Mouse (Mus musculus) heart, postnatal 0 days (tissue): ENCODE measurements around the gene Rnf8. TPM values are rescaled to one million over a fixed set of nuclear protein-coding genes. Genes with fewer than 3 reads are reported as not detected.
A peak's percentile ranks its signal among the peaks of the same experiment; 100 is the strongest.

Experiments
- ATAC-seq: fragments of 200-750 bp; cut with Nextera tagmentation; 2 replicates; pipeline ENCODE4 v1.8.0; 2017; ENCODE audit warnings: low read depth, moderate number of reproducible peaks, moderate library complexity; ENCODE audit not compliant: insufficient read depth
- DNase-seq: peaks from one replicate; pipeline ENCODE4 v3.0.0-alpha.2; 2016; ENCODE audit warnings: low spot score
- H3K27ac ChIP-seq: fragments of 300-500 bp; sonication (generic); 2 replicates; pipeline ENCODE4 v1.5.1; 2014; ENCODE audit warnings: low read depth, mild to moderate bottlenecking
- H3K27me3 ChIP-seq: fragments of 300-500 bp; sonication (generic); 2 replicates; pipeline ENCODE4 v1.6.1; 2014; ENCODE audit warnings: low read length, mixed read lengths; ENCODE audit not compliant: control insufficient read depth, insufficient read depth
- H3K36me3 ChIP-seq: fragments of 300-500 bp; sonication (generic); replicated peaks from 2 replicates; pipeline ENCODE4 v1.6.1; 2014; ENCODE audit warnings: low read length, mixed read lengths; ENCODE audit not compliant: control insufficient read depth, insufficient read depth
- H3K4me1 ChIP-seq: fragments of 300-500 bp; sonication (generic); 2 replicates; pipeline ENCODE4 v1.6.1; 2014; ENCODE audit warnings: antibody characterized with exemption; ENCODE audit not compliant: control insufficient read depth, insufficient read depth
- H3K4me2 ChIP-seq: fragments of 300-500 bp; sonication (generic); 2 replicates; pipeline ENCODE4 v1.6.1; 2014; ENCODE audit warnings: low read depth, mild to moderate bottlenecking, low read length, moderate library complexity
- H3K4me3 ChIP-seq: fragments of 300-500 bp; sonication (generic); 2 replicates; pipeline ENCODE4 v1.5.1; 2014; ENCODE audit warnings: low read depth, low read length
- H3K9ac ChIP-seq: fragments of 300-500 bp; sonication (generic); replicated peaks from 2 replicates; pipeline ENCODE4 v1.6.1; 2014; ENCODE audit warnings: low read depth, low read length, mixed read lengths
- H3K9me3 ChIP-seq: fragments of 300-500 bp; sonication (generic); replicated peaks from 2 replicates; pipeline ENCODE4 v1.6.1; 2016; ENCODE audit warnings: low read length; ENCODE audit not compliant: control insufficient read depth
- CTCF ChIP-seq: IDR thresholded peaks from 2 replicates; pipeline ENCODE4 v1.5.1; 2016; ENCODE audit warnings: antibody characterized with exemption, control low read depth, low read depth
- EP300 ChIP-seq: IDR thresholded peaks from 2 replicates; pipeline ENCODE4 v1.6.1; 2016; ENCODE audit warnings: antibody characterized with exemption, low read depth
- WGBS: fragments of 180-500 bp; shearing (Covaris S2); extraction: QIAGEN DNeasy Blood & Tissue Kit; methylation state at CpG from one replicate; pipeline ENCODE4 v1.1.7; 2014; 5-methylcytosine and 5-hydroxymethylcytosine counted together
- polyA plus RNA-seq: library from polyadenylated mRNA; unstranded; fragments of >200 nt; fragmentation: Nextera tagmentation; extraction: Ambion mirVana; gene quantifications from 2 replicates; pipeline ENCODE4 v1.2.1, GENCODE M21; 2015
- total RNA-seq: library from RNA; depleted of rRNA; stranded (reverse); fragments of >200 nt; gene quantifications from 2 replicates; pipeline ENCODE4 v1.2.3, GENCODE M21; 2014; ENCODE audit warnings: low replicate concordance

The Rnf8 gene
- total and polyA plus RNA-seq, 2 experiments from 2014 or later, result 20.3 to 33.4 TPM

DNA sequence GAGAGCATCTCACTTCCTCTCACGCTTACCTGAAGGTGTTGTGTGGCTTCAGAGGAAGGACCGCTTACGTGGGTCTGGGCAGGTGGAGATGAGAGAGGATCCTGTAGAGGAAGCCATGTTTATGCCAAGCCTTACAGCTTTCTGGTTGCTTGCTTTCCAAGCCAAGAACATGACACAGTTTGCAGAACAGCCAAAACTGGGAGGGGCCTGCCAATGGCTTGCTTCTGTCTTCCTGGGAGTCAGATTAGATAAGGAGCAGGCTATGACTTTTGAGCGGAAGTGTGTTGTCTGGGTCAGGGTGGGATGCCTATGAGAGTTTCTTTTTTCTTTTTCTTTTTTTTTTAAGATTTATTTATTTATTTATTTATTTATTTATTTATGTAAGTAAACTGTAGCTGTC, 22.8 kb downstream of the Rnf8 start:
- Histone ChIP-seq H3K27ac (no peak overlapping the region), H3K36me3 (peaks cover 76% of the 10 kb centered on the region), H3K9ac (no peak overlapping the region), H3K4me2 (no peak overlapping the region), H3K4me1 (peaks cover 7% of the 10 kb centered on the region; the same call in 1 of the 2 replicates), H3K9me3 (no peaks in the 10 kb centered on the region), H3K4me3 (no peak overlapping the region), H3K27me3 (no peaks in the 10 kb centered on the region)
- WGBS, result 70% methylated on average over 4 of the region's 4 CpGs
- ATAC-seq (no peak), DNase-seq (no peak)
- TF ChIP-seq EP300 (no peak), CTCF (no peak)

DNA sequence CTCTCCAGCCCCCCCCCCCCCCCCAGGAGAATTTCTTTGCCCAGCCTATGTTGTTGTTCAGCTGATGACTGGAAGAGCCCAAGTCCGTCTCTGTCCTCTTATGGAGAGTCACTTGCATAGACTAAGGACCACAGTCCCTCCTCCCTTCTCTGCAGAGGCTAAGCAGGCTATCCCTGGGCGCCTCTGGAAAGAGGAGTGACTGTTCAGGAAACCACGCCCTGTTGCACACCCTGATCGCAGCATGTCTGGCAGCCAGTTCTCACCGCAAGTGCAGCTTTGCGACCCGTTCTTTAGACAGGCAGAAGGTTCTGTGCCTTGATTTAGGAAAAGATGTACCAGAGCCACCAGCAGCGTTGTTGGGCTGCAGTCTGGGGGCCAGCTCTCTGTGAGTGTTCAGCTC, 23.3 kb downstream of the Rnf8 start:
- H3K4me2 ChIP-seq, result no peak overlapping the region
- TF ChIP-seq EP300 (no peak), CTCF (no peak)
- no peak overlapping the region for H3K4me3 ChIP-seq
- peaks cover 7% of the 10 kb centered on the region; the same call in 1 of the 2 replicates for H3K4me1 ChIP-seq
- WGBS, result 57% methylated on average over 8 of the region's 8 CpGs
- peak; percentile 45; the same call in 1 of the 2 replicates for ATAC-seq
- no peaks in the 10 kb centered on the region for H3K9me3 ChIP-seq
- peaks cover 72% of the 10 kb centered on the region for H3K36me3 ChIP-seq
- H3K27me3 ChIP-seq, result no peaks in the 10 kb centered on the region
- no peak overlapping the region for H3K9ac ChIP-seq
- no peak overlapping the region for H3K27ac ChIP-seq
- peak; percentile 39 for DNase-seq

DNA sequence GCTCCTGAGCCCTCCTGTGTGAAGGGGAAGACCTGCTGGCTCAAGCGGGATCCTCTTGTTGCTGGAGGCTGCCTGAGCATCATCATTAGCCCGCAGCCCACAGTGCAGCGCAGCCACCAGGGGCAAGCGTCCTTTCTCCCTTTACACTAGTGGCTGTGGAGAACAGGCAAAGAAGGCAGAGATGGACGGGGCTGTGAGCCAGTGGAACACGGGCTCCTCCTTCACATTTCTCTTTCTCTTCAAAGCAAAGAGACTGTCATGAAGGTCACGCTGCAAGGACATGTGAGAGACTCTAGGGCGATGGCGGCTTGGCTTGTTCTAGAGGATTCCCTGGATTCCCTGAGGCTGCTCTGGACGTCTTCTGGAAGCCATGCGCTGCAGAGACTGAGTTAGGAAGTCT, 26.4 kb downstream of the Rnf8 start:
- no peak overlapping the region; the same call in 1 of the 2 replicates for H3K27ac ChIP-seq
- TF ChIP-seq CTCF, result no peak
- TF ChIP-seq EP300, result no peak
- peaks cover 46% of the 10 kb centered on the region for H3K36me3 ChIP-seq
- H3K4me1 ChIP-seq, result peaks cover 14% of the 10 kb centered on the region
- H3K4me2 ChIP-seq, result no peak overlapping the region
- no peaks in the 10 kb centered on the region for H3K27me3 ChIP-seq
- H3K4me3 ChIP-seq, result no peak overlapping the region
- no peaks in the 10 kb centered on the region for H3K9me3 ChIP-seq
- ATAC-seq, result no peak
- DNase-seq, result no peak
- H3K9ac ChIP-seq, result no peak overlapping the region
- WGBS, result 75% methylated on average over 11 of the region's 11 CpGs

DNA sequence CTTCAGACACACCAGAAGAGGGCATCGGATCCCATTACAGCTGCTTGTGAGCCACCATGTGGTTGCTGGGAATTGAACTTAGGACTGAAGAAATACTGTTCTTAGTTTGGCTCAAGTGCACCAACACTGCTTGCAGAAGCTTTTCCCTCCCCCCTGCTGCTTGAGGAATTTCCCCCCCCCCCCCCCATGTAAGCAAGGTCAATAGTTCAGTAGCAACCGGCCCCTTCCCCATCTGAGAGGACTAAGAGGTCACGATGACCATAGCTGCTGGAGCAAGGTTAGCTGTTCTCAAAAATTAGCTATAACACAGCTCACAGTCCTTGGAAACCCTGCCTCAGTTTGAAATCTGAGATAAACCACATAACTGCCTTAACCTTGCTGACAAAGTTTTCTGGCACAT, 27.6 kb downstream of the Rnf8 start:
- H3K4me3 ChIP-seq, result no peak overlapping the region
- peaks cover 9% of the 10 kb centered on the region for H3K4me1 ChIP-seq

DNA sequence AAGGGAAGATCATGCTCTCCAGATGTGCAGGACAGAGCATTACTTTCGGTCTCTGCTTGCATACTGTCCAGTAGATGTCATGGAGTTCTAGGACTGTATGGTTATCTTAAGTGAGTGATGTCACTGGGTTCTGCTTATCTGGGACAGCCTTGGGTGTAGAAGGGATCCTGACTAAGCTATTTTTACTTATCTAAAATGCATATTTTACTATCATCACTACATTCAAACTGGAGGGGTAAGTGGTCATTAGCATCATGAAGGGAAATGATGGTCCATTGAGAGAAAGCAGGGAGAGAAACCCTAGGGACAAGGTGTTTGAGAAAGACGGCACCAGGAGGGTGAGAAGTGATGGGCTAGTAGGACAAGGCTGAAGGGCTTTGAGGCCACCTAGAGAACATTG, 43.7 kb downstream of the Rnf8 start:
- Histone ChIP-seq H3K4me2 (no peak overlapping the region), H3K9me3 (no peaks in the 10 kb centered on the region), H3K36me3 (no peaks in the 10 kb centered on the region; the same call in 1 of the 2 replicates), H3K4me1 (peaks cover 9% of the 10 kb centered on the region), H3K9ac (no peak overlapping the region), H3K27ac (no peak overlapping the region), H3K4me3 (no peak overlapping the region), H3K27me3 (no peaks in the 10 kb centered on the region)
- no peak for ATAC-seq
- no peak for DNase-seq
- no peak for TF ChIP-seq CTCF
- TF ChIP-seq EP300, result no peak
- WGBS, result 27% methylated on average over 2 of the region's 2 CpGs

More for the DNA sequence above, 27.6 kb downstream of the Rnf8 start:
- peaks cover 35% of the 10 kb centered on the region for H3K36me3 ChIP-seq
- TF ChIP-seq CTCF (no peak), EP300 (no peak)
- H3K9me3 ChIP-seq, result no peaks in the 10 kb centered on the region
- no peak overlapping the region for H3K4me2 ChIP-seq
- no peak overlapping the region for H3K9ac ChIP-seq
- ATAC-seq, result no peak
- DNase-seq, result no peak
- no peak overlapping the region for H3K27ac ChIP-seq
- WGBS, result 81% methylated on average over 3 of the region's 3 CpGs
- no peaks in the 10 kb centered on the region for H3K27me3 ChIP-seq

DNA sequence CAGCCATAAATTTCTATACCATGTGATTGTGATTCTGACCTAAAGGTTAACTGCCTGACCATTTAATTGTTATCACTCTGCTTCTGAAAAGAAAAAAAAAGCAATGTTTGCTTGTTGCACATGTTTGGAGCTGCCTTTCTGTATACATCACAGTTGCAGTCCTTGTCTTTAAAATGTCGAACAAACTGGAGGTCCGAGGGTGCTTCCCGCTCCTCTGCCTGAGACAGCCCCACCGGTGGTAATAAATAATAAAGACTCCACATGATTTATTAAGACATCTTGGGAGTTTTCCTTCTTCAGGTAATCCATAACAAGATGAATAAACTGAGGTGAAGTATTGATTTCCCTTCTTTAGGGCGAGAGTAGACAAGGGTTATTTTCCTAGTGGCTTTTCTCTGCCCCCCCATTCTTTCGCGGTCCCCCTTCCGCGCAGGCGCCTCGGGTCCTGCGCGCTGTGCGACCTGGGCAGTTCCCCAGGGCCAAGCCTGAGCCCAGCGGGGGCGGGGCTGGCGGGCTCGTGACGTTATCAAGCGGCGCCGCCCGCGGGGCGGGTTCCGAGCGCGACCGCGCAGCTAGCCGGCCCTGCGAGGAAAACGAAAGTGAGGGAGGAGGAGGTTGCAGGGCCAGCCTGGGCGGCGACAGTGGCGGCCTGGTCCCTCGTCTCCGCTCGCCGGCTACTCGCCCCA, 45.6 kb downstream of the Rnf8 start, which contains the start of gene Cmtr1:
Gene Cmtr1, plus strand, starts transcription at position 520 of the 686 bp plus-strand sequence.
- Histone ChIP-seq H3K36me3 (peaks cover 12% of the 10 kb centered on the region), H3K4me1 (peaks cover 9% of the 10 kb centered on the region), H3K27ac (peak within 1 kb of the TSS; percentile 97), H3K4me3 (peak within 1 kb of the TSS; percentile 98), H3K9me3 (no peaks in the 10 kb centered on the region), H3K4me2 (peak within 1 kb of the TSS; percentile 85), H3K9ac (peak within 1 kb of the TSS; percentile 96), H3K27me3 (no peaks in the 10 kb centered on the region)
- TF ChIP-seq CTCF (no peak), EP300 (no peak; the same call in 1 of the 2 replicates)
- DNase-seq (peak; percentile 84), ATAC-seq (peak; percentile 99)
- WGBS, result 2% methylated on average over 39 of the region's 41 CpGs
